Mouse (Mus musculus): Measurements from ENCODE around the gene Olfr1324.
"Not testable (repeated sequence)": the region's sequence is repeated elsewhere in the genome, so short reads cannot be mapped to it uniquely, and the experiment has no call there.

Gene Olfr1324

GRCm38 (mm10) chrX:50428398-50428797 is at the start of gene Olfr1324:
Gene Olfr1324, minus strand, starts transcription at chrX:50428498.
- DNase-seq (ENCODE audit: low read depth, low spot score), result no peak

- DNase-seq (ENCODE audit: low read depth, low spot score), result not testable (repeated sequence)
Observed at GRCm38 (mm10) chrX:50470341-50470740, 42.0 kb upstream of the Olfr1324 start.

- no peak for DNase-seq (ENCODE audit: low read depth, low spot score)
Observed at GRCm38 (mm10) chrX:50456136-50456535, 27.8 kb upstream of the Olfr1324 start.

GRCm38 (mm10) chrX:50443352-50443751 is 15.1 kb upstream of the Olfr1324 start:
- no peak for DNase-seq (ENCODE audit: low read depth, low spot score)

GRCm38 (mm10) chrX:50442696-50443095 is 14.4 kb upstream of the Olfr1324 start:
- DNase-seq (ENCODE audit: low read depth, low spot score), result no peak

GRCm38 (mm10) chrX:50432499-50432898 is 4.2 kb upstream of the Olfr1324 start:
- DNase-seq (ENCODE audit: low read depth, low spot score), result no peak

GRCm38 (mm10) chrX:50427712-50428328 is 478 bp downstream of the Olfr1324 start:
- DNase-seq (ENCODE audit: low read depth, low spot score), result no peak

GRCm38 (mm10) chrX:50425899-50426436 is 2.3 kb downstream of the Olfr1324 start:
- no peak for DNase-seq (ENCODE audit: low read depth, low spot score)

- DNase-seq (ENCODE audit: low read depth, low spot score), result not testable (repeated sequence)
Observed at GRCm38 (mm10) chrX:50410361-50410760, 17.9 kb downstream of the Olfr1324 start.

- not testable (repeated sequence) for DNase-seq (ENCODE audit: low read depth, low spot score)
Observed at GRCm38 (mm10) chrX:50390616-50391015, 37.7 kb downstream of the Olfr1324 start.

- no peak for DNase-seq (ENCODE audit: low read depth, low spot score)
Observed at GRCm38 (mm10) chrX:50374978-50375377, 53.3 kb downstream of the Olfr1324 start.
